In the genomic region with DNA sequence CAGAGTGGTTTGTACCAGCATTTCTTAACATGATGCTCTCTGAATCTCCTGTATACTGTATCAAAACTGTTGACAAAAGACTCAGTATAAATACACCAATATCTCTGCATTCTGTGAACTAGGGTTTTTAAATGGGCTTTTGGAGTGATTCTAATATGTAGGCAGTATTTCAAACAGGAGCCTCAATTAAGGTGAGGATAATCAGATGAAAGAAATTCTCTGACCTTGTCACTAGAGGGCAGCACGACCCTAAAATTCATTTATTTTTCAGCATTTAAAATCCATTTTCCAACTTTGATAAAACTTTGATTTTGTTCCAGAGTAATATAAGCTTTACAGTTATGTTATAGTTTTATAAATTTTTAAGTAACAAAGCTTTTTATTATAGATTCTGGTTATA, we compare ENCODE assay signal across 13 mouse cellular contexts.
DNase-seq lines count a peak whose midpoint lies in the region; ATAC-seq and TF ChIP-seq lines count a peak whose summit lies in the region.
"Had no signal": no experiment of that assay in that cellular context is flagged by ENCODE, and none has a peak within 500 bp of the region (broad histone marks: within the 10 kb centered on the region; RNA-seq: fewer than 3 reads in every experiment).

No protein-coding gene starts in this region.

- peak; percentile 72 for TF ChIP-seq CTCF in midbrain, postnatal 0 days (IDR thresholded peaks at IDR 0.05)

- no peak overlapping the region for H3K4me2 ChIP-seq in midbrain, postnatal 0 days (ENCODE audit: low read depth, low read length, poor library complexity, severe bottlenecking)
- H3K4me2 ChIP-seq in midbrain, embryonic 16.5 days (ENCODE audit: low read length): no peak overlapping the region
- H3K4me2 ChIP-seq: embryonic facial prominence, embryonic 15.5 days; hindbrain, embryonic 12.5 days; neural tube, embryonic 12.5 days had no signal

- no peaks in the 10 kb centered on the region for H3K27me3 ChIP-seq in midbrain, postnatal 0 days (ENCODE audit: insufficient read depth, low read length)
- H3K27me3 ChIP-seq in midbrain, embryonic 10.5 days (ENCODE audit: low read depth, poor library complexity, severe bottlenecking): no peaks in the 10 kb centered on the region
- H3K27me3 ChIP-seq in midbrain, embryonic 16.5 days (ENCODE audit: control insufficient read depth, insufficient read depth, low read depth, low read length): no peaks in the 10 kb centered on the region
- H3K27me3 ChIP-seq: embryonic facial prominence, embryonic 15.5 days; hindbrain, embryonic 12.5 days; neural tube, embryonic 12.5 days had no signal

- H3K9me3 ChIP-seq in midbrain, postnatal 0 days (ENCODE audit: low read length): no peaks in the 10 kb centered on the region
- no peaks in the 10 kb centered on the region for H3K9me3 ChIP-seq in midbrain, embryonic 10.5 days (replicated peaks)
- H3K9me3 ChIP-seq in midbrain, embryonic 16.5 days (replicated peaks; ENCODE audit: control insufficient read depth, low read length, poor library complexity, severe bottlenecking): no peaks in the 10 kb centered on the region
- H3K9me3 ChIP-seq: embryonic facial prominence, embryonic 15.5 days; hindbrain, embryonic 12.5 days; neural tube, embryonic 12.5 days had no signal

- no peak overlapping the region for H3K4me3 ChIP-seq in midbrain, postnatal 0 days (ENCODE audit: low read depth, low read length)
- H3K4me3 ChIP-seq in midbrain, embryonic 10.5 days: no peak overlapping the region
- H3K4me3 ChIP-seq in midbrain, embryonic 16.5 days (ENCODE audit: low read depth, low read length): no peak overlapping the region
- H3K4me3 ChIP-seq: embryonic facial prominence, embryonic 15.5 days; hindbrain, embryonic 12.5 days; neural tube, embryonic 12.5 days had no signal

- no peak overlapping the region for H3K27ac ChIP-seq in midbrain, postnatal 0 days (ENCODE audit: low read depth, low read length)
- no peak overlapping the region for H3K27ac ChIP-seq in midbrain, embryonic 10.5 days (replicated peaks)
- H3K27ac ChIP-seq in midbrain, embryonic 16.5 days (ENCODE audit: low read length): no peak overlapping the region
- H3K27ac ChIP-seq: embryonic facial prominence, embryonic 15.5 days; hindbrain, embryonic 12.5 days; neural tube, embryonic 12.5 days had no signal

- intact Hi-C loops in heart, postnatal 10 days (cut with DNase I): loop anchor here (1.0 to 10.0 kb wide), 3 partner anchors 153 to 600 kb away; no protein-coding TSS in a partner anchor

- H3K36me3 ChIP-seq in midbrain, postnatal 0 days (ENCODE audit: insufficient read depth, low read length): no peaks in the 10 kb centered on the region
- no peaks in the 10 kb centered on the region for H3K36me3 ChIP-seq in midbrain, embryonic 10.5 days
- H3K36me3 ChIP-seq in midbrain, embryonic 16.5 days (ENCODE audit: control insufficient read depth, insufficient read depth, low read length): no peaks in the 10 kb centered on the region
- H3K36me3 ChIP-seq: embryonic facial prominence, embryonic 15.5 days; hindbrain, embryonic 12.5 days; neural tube, embryonic 12.5 days had no signal

- no peak overlapping the region for H3K9ac ChIP-seq in midbrain, postnatal 0 days (replicated peaks; ENCODE audit: low read length, poor library complexity, severe bottlenecking)
- no peak overlapping the region for H3K9ac ChIP-seq in midbrain, embryonic 16.5 days (ENCODE audit: low read depth, low read length)
- H3K9ac ChIP-seq: embryonic facial prominence, embryonic 15.5 days; hindbrain, embryonic 12.5 days; neural tube, embryonic 12.5 days had no signal

- 0% methylated on average over 1 of the region's 1 CpGs for WGBS in midbrain, postnatal 0 days
- 0% methylated on average over 1 of the region's 1 CpGs for WGBS in midbrain, embryonic 10.5 days
- WGBS in midbrain, embryonic 16.5 days: 0% methylated on average over 1 of the region's 1 CpGs

- peak; percentile 3 to 45 for DNase-seq in heart, postnatal 10 days
- no peak for DNase-seq in heart, adult 8-10 months (ENCODE audit: low spot score)
- peak; percentile 61 for DNase-seq in midbrain, postnatal 0 days (ENCODE audit: low spot score)
- no peak for DNase-seq in midbrain, embryonic 10.5 days (ENCODE audit: low spot score)
- DNase-seq in embryo, embryonic 9.5 days (ENCODE audit: extremely low spot score): peak; percentile 9
- no peak for DNase-seq in spleen, postnatal 4 days (ENCODE audit: low spot score in 2 of 2)
- DNase-seq in frontal cortex, postnatal 25 days (ENCODE audit: low spot score in 2 of 2): no peak
- DNase-seq: thymus, postnatal 14 days had no signal

- H3K4me1 ChIP-seq in midbrain, postnatal 0 days (ENCODE audit: insufficient read depth, low read length): no peaks in the 10 kb centered on the region
- H3K4me1 ChIP-seq in midbrain, embryonic 10.5 days: no peaks in the 10 kb centered on the region
- no peaks in the 10 kb centered on the region for H3K4me1 ChIP-seq in midbrain, embryonic 16.5 days (ENCODE audit: control insufficient read depth, insufficient read depth, low read length)
- H3K4me1 ChIP-seq: embryonic facial prominence, embryonic 15.5 days; hindbrain, embryonic 12.5 days; neural tube, embryonic 12.5 days had no signal

- ATAC-seq in midbrain, postnatal 0 days (ENCODE audit: low FRiP score): no peak
- ATAC-seq in midbrain, embryonic 16.5 days: no peak
- ATAC-seq: activated CD4-positive, CD25-positive, alpha-beta regulatory T cell, adult 4 months had no signal

Comparison
In these comparisons a context has a peak if more than half of its experiments do, and no peak if none do; other contexts are left out.
1. DNase-seq: peak in heart, postnatal 10 days (2 of 2), midbrain, postnatal 0 days (single experiment) and embryo, embryonic 9.5 days (single experiment); none in heart, adult 8-10 months (single experiment), midbrain, embryonic 10.5 days (single experiment), spleen, postnatal 4 days (0 of 2) and frontal cortex, postnatal 25 days (0 of 2).